Mouse (Mus musculus) heart, postnatal 14 days (tissue): ENCODE results near the gene Ugt1a5. TPM values are rescaled to one million over a fixed set of nuclear protein-coding genes. Genes with fewer than 3 reads are reported as not detected.

Source experiments
- DNase-seq, 2 experiments: peaks; one replicate each; pipeline ENCODE4 v3.0.0; 2021 to 2022
- intact Hi-C: fragments of 180-260 bp; cut with DNase I; formaldehyde crosslinking; loops from one replicate; pipeline ENCODE4 v1.15.1; 2025
- total RNA-seq, 2 experiments: library from RNA; stranded (reverse); gene quantifications; 2 replicates each; pipeline ENCODE4 v1.2.3; 2021

Gene Ugt1a5
- total RNA-seq, 2 experiments from 2014 or later = 0.34 to 0.50 TPM

- no peak for DNase-seq
- intact Hi-C loops = no loop called here
Observed at GRCm38 (mm10) chr1:88235046-88235893, 69.5 kb downstream of the Ugt1a5 start.

- intact Hi-C loops = no loop called here
- no peak for DNase-seq
Observed at GRCm38 (mm10) chr1:88235894-88236415, 70.1 kb downstream of the Ugt1a5 start.

- DNase-seq = no peak
- intact Hi-C loops = no loop called here
Observed at GRCm38 (mm10) chr1:88237311-88237710, 71.5 kb downstream of the Ugt1a5 start.

GRCm38 (mm10) chr1:88238771-88239170 lies 73.0 kb downstream of the Ugt1a5 start:
- no peak for DNase-seq
- intact Hi-C loops = no loop called here

- DNase-seq = no peak
- intact Hi-C loops = no loop called here
Observed at GRCm38 (mm10) chr1:88240072-88240471, 74.3 kb downstream of the Ugt1a5 start.

GRCm38 (mm10) chr1:88240579-88240978 lies 74.8 kb downstream of the Ugt1a5 start:
- intact Hi-C loops = no loop called here
- no peak for DNase-seq

- no peak for DNase-seq
- intact Hi-C loops = no loop called here
Observed at GRCm38 (mm10) chr1:88243861-88244260, 78.0 kb downstream of the Ugt1a5 start.

GRCm38 (mm10) chr1:88245881-88246280 lies 80.1 kb downstream of the Ugt1a5 start:
- intact Hi-C loops = no loop called here
- no peak for DNase-seq

GRCm38 (mm10) chr1:88246386-88246785 lies 80.6 kb downstream of the Ugt1a5 start:
- intact Hi-C loops = no loop called here
- DNase-seq = no peak

- intact Hi-C loops = no loop called here
- peak in 1 of 2 experiments; percentile 10 for DNase-seq
Observed at GRCm38 (mm10) chr1:88247660-88248059, 81.8 kb downstream of the Ugt1a5 start.

- intact Hi-C loops = no loop called here
- no peak for DNase-seq
Observed at GRCm38 (mm10) chr1:88248658-88249057, 82.8 kb downstream of the Ugt1a5 start.

- no peak for DNase-seq
- intact Hi-C loops = no loop called here
Observed at GRCm38 (mm10) chr1:88249596-88249995, 83.8 kb downstream of the Ugt1a5 start.

GRCm38 (mm10) chr1:88250023-88250422 lies 84.2 kb downstream of the Ugt1a5 start:
- no peak for DNase-seq
- intact Hi-C loops = no loop called here

GRCm38 (mm10) chr1:88253106-88253505 lies 87.3 kb downstream of the Ugt1a5 start:
- intact Hi-C loops = no loop called here
- DNase-seq = no peak

- DNase-seq = no peak
- intact Hi-C loops = no loop called here
Observed at GRCm38 (mm10) chr1:88253540-88253939, 87.7 kb downstream of the Ugt1a5 start.

GRCm38 (mm10) chr1:88254793-88255465 lies 89.1 kb downstream of the Ugt1a5 start:
- intact Hi-C loops = no loop called here
- DNase-seq = no peak

- intact Hi-C loops = no loop called here
- no peak for DNase-seq
Observed at GRCm38 (mm10) chr1:88255466-88255857, 89.7 kb downstream of the Ugt1a5 start.

GRCm38 (mm10) chr1:88255989-88256754 lies 90.4 kb downstream of the Ugt1a5 start:
- intact Hi-C loops = no loop called here
- DNase-seq = no peak

GRCm38 (mm10) chr1:88256886-88257663 lies 91.3 kb downstream of the Ugt1a5 start:
- intact Hi-C loops = no loop called here
- no peak for DNase-seq

- intact Hi-C loops = no loop called here
- DNase-seq = no peak
Observed at GRCm38 (mm10) chr1:88257681-88258080, 91.9 kb downstream of the Ugt1a5 start.
